Mouse (Mus musculus) kidney, postnatal 0 days (tissue): ENCODE data around the gene Moap1. TPM values are rescaled to one million over a fixed set of nuclear protein-coding genes. Genes with fewer than 3 reads are reported as not detected.

Source experiments
- ATAC-seq: fragments of 200-750 bp; cut with Nextera tagmentation; replicated peaks from 2 replicates; pipeline ENCODE4 v1.8.0; 2017; ENCODE audit warnings: low read depth, moderate number of reproducible peaks, moderate TSS enrichment, moderate library complexity; ENCODE audit not compliant: low FRiP score
- DNase-seq: peaks from one replicate; pipeline ENCODE4 v3.0.0-alpha.2; 2016; ENCODE audit warnings: low spot score
- H3K27ac ChIP-seq: fragments of 300-500 bp; sonication (generic); 2 replicates; pipeline ENCODE4 v1.5.1; 2014; ENCODE audit warnings: mild to moderate bottlenecking
- H3K27me3 ChIP-seq: fragments of 300-500 bp; sonication (generic); 2 replicates; pipeline ENCODE4 v1.6.1; 2014; ENCODE audit warnings: low read length, mixed read lengths; ENCODE audit not compliant: insufficient read depth
- H3K36me3 ChIP-seq: fragments of 300-500 bp; sonication (generic); 2 replicates; pipeline ENCODE4 v1.6.1; 2014; ENCODE audit warnings: low read length, mixed read lengths; ENCODE audit not compliant: insufficient read depth
- H3K4me1 ChIP-seq: fragments of 300-500 bp; sonication (generic); replicated peaks from 2 replicates; pipeline ENCODE4 v1.6.1; 2014; ENCODE audit warnings: antibody characterized with exemption, low read length, mixed read lengths; ENCODE audit not compliant: insufficient read depth
- H3K4me2 ChIP-seq: fragments of 300-500 bp; sonication (generic); 2 replicates; pipeline ENCODE4 v1.6.1; 2014; ENCODE audit warnings: mild to moderate bottlenecking, low read length, moderate library complexity, mixed read lengths
- H3K4me3 ChIP-seq: fragments of 300-500 bp; sonication (generic); replicated peaks from 2 replicates; pipeline ENCODE4 v1.5.1; 2014; ENCODE audit warnings: low read depth, low read length
- H3K9ac ChIP-seq: fragments of 300-500 bp; sonication (generic); 2 replicates; pipeline ENCODE4 v1.6.1; 2014; ENCODE audit warnings: low read depth, low read length
- H3K9me3 ChIP-seq: fragments of 300-500 bp; sonication (generic); replicated peaks from 2 replicates; pipeline ENCODE4 v1.6.1; 2016; ENCODE audit warnings: low read length, inconsistent platforms, mixed read lengths
- CTCF ChIP-seq: IDR thresholded peaks from 2 replicates; pipeline ENCODE4 v1.5.1; 2016; ENCODE audit warnings: antibody characterized with exemption, low read depth, mild to moderate bottlenecking, moderate library complexity
- WGBS: fragments of 180-500 bp; shearing (Covaris S2); extraction: QIAGEN DNeasy Blood & Tissue Kit; methylation state at CpG from one replicate; pipeline ENCODE4 v1.1.7; 2014; 5-methylcytosine and 5-hydroxymethylcytosine counted together
- polyA plus RNA-seq: library from polyadenylated mRNA; unstranded; fragments of >200 nt; fragmentation: Nextera tagmentation; extraction: Ambion mirVana; gene quantifications from 2 replicates; pipeline ENCODE4 v1.2.1, GENCODE M21; 2015

The Moap1 gene
- polyA plus RNA-seq, 1 experiment from 2014 or later, result 13.8 TPM

GRCm38 (mm10) chr12:102744839-102745238 is 1.4 kb upstream of the Moap1 start:
- no peak for DNase-seq
- WGBS, result 61% methylated on average over 6 of the region's 6 CpGs
- ATAC-seq, result no peak
- Histone ChIP-seq H3K9ac (no peak overlapping the region), H3K36me3 (no peaks in the 10 kb centered on the region), H3K4me3 (no peak overlapping the region), H3K27me3 (no peaks in the 10 kb centered on the region), H3K4me2 (peak overlapping the region; percentile 69; the same call in 1 of the 2 replicates), H3K27ac (no peak overlapping the region), H3K9me3 (no peaks in the 10 kb centered on the region), H3K4me1 (peaks cover 6% of the 10 kb centered on the region; the same call in 1 of the 2 replicates)
- peak; percentile 8; the same call in 1 of the 2 replicates for TF ChIP-seq CTCF

- ATAC-seq (no peak; the same call in none of the 2 replicates), DNase-seq (no peak)
- peak overlapping the region; percentile 69 for H3K4me2 ChIP-seq
- H3K27ac ChIP-seq, result peak overlapping the region; percentile 93
- H3K27me3 ChIP-seq, result no peaks in the 10 kb centered on the region
- peak overlapping the region; percentile 69 for H3K4me3 ChIP-seq
- H3K36me3 ChIP-seq, result no peaks in the 10 kb centered on the region
- H3K9ac ChIP-seq, result peak overlapping the region; percentile 87
- TF ChIP-seq CTCF, result no peak
- H3K9me3 ChIP-seq, result no peaks in the 10 kb centered on the region
- H3K4me1 ChIP-seq, result peaks cover 6% of the 10 kb centered on the region; the same call in 1 of the 2 replicates
- WGBS, result under 1% methylated on average over 33 of the region's 33 CpGs
Observed at GRCm38 (mm10) chr12:102743036-102743588, 349 bp downstream of the Moap1 start.

GRCm38 (mm10) chr12:102742056-102742455 is 1.4 kb downstream of the Moap1 start:
- no peak overlapping the region for H3K27ac ChIP-seq
- H3K4me1 ChIP-seq, result peaks cover 6% of the 10 kb centered on the region; the same call in 1 of the 2 replicates
- TF ChIP-seq CTCF, result no peak
- ATAC-seq (no peak), DNase-seq (no peak)
- H3K4me3 ChIP-seq, result no peak overlapping the region
- no peak overlapping the region for H3K9ac ChIP-seq
- no peaks in the 10 kb centered on the region for H3K27me3 ChIP-seq
- H3K9me3 ChIP-seq, result no peaks in the 10 kb centered on the region
- 78% methylated on average over 7 of the region's 7 CpGs for WGBS
- H3K36me3 ChIP-seq, result no peaks in the 10 kb centered on the region
- H3K4me2 ChIP-seq, result no peak overlapping the region

GRCm38 (mm10) chr12:102740285-102740684 is 3.2 kb downstream of the Moap1 start:
- no peak for ATAC-seq
- no peak overlapping the region for H3K4me2 ChIP-seq
- H3K36me3 ChIP-seq, result no peaks in the 10 kb centered on the region
- no peak overlapping the region for H3K9ac ChIP-seq
- H3K4me3 ChIP-seq, result no peak overlapping the region
- TF ChIP-seq CTCF, result peak; percentile 66
- 71% methylated on average over 3 of the region's 3 CpGs for WGBS
- no peak overlapping the region for H3K27ac ChIP-seq
- peaks cover 6% of the 10 kb centered on the region; the same call in 1 of the 2 replicates for H3K4me1 ChIP-seq
- H3K27me3 ChIP-seq, result no peaks in the 10 kb centered on the region
- DNase-seq, result peak; percentile 51
- H3K9me3 ChIP-seq, result no peaks in the 10 kb centered on the region

- no peak for DNase-seq
- no peak overlapping the region for H3K4me2 ChIP-seq
- WGBS, result 76% methylated on average over 5 of the region's 5 CpGs
- H3K4me3 ChIP-seq, result no peak overlapping the region
- H3K27me3 ChIP-seq, result no peaks in the 10 kb centered on the region
- no peak overlapping the region for H3K27ac ChIP-seq
- peaks cover 6% of the 10 kb centered on the region; the same call in 1 of the 2 replicates for H3K4me1 ChIP-seq
- no peak for TF ChIP-seq CTCF
- ATAC-seq, result no peak
- no peaks in the 10 kb centered on the region for H3K9me3 ChIP-seq
- H3K36me3 ChIP-seq, result no peaks in the 10 kb centered on the region
- no peak overlapping the region for H3K9ac ChIP-seq
Observed at GRCm38 (mm10) chr12:102739096-102739495, 4.4 kb downstream of the Moap1 start.

- peak; percentile 75 for TF ChIP-seq CTCF
- no peak for ATAC-seq
- no peaks in the 10 kb centered on the region for H3K9me3 ChIP-seq
- DNase-seq, result peak; percentile 77
- no peak overlapping the region for H3K4me2 ChIP-seq
- no peak overlapping the region for H3K27ac ChIP-seq
- WGBS, result 7% methylated on average over 4 of the region's 5 CpGs
- no peaks in the 10 kb centered on the region for H3K36me3 ChIP-seq
- H3K9ac ChIP-seq, result no peak overlapping the region
- H3K27me3 ChIP-seq, result no peaks in the 10 kb centered on the region
- 0 out of 2 replicates have a peak, but pooled peaks cover 6% of the 10 kb centered on the region for H3K4me1 ChIP-seq
- H3K4me3 ChIP-seq, result no peak overlapping the region
Observed at GRCm38 (mm10) chr12:102733381-102733780, 10.1 kb downstream of the Moap1 start.
